Mouse (Mus musculus) C2C12 (cell line): ENCODE measurements around the gene Olfr874.

Experiments
- CTCF ChIP-seq: IDR thresholded peaks from one replicate; pipeline ENCODE4 v1.5.1; 2011; ENCODE audit not compliant: control insufficient read depth, insufficient read depth, insufficient read length
- MYOG ChIP-seq: IDR thresholded peaks from one replicate; pipeline ENCODE4 v1.6.1; 2011; ENCODE audit not compliant: control insufficient read depth, insufficient read length; ENCODE audit errors: extremely low read depth
- USF1 ChIP-seq: IDR thresholded peaks from one replicate; pipeline ENCODE4 v1.6.1; 2011; ENCODE audit warnings: low read depth, mild to moderate bottlenecking, control low read depth, moderate library complexity

- TF ChIP-seq CTCF (no peak), USF1 (no peak), MYOG (no peak)
These were observed 37.9 kb downstream of the Olfr874 start for GRCm38 (mm10) chr9:37782766-37783260.
